Mouse (Mus musculus) adrenal gland, postnatal 4 days (tissue): ENCODE data around the gene Eef2kmt. TPM values are rescaled to one million over a fixed set of nuclear protein-coding genes. Genes with fewer than 3 reads are reported as not detected.
"Not testable (repeated sequence)": the region's sequence is repeated elsewhere in the genome, so short reads cannot be mapped to it uniquely, and the experiment has no call there.

Experiments
- DNase-seq, 2 experiments: peaks; one replicate each; pipeline ENCODE4 v3.0.0; 2021 to 2022; ENCODE audit warnings: low spot score in 2 of 2, mixed read lengths in 2 of 2
- long read RNA-seq, 2 experiments: library from polyadenylated mRNA; stranded (forward); transcript quantifications; one replicate each; pipeline ENCODE4 v2.0.0; 2021
- total RNA-seq, 2 experiments: library from RNA; stranded (reverse); gene quantifications; 2 replicates each; pipeline ENCODE4 v1.2.3; 2021

The Eef2kmt gene
- 10 to 100 TPM; 30.8 to 41.5 TPM for total RNA-seq
- long read RNA-seq, experiment 1, transcript Eef2kmt-201 (8 exons, 2,170 nt): major isoform, 37 of 63 reads
- long read RNA-seq, experiment 1, transcript Eef2kmt-204 (7 exons, 987 nt): minor isoform, 7 of 63 reads
- long read RNA-seq, experiment 1, partial matches to known transcripts: 8 of 63 reads
- long read RNA-seq, experiment 1, other reads (novel, unspliced or antisense): 11 of 63 reads
- long read RNA-seq, experiment 2, transcript Eef2kmt-201 (8 exons, 2,170 nt): major isoform, 37 of 71 reads
- long read RNA-seq, experiment 2, transcript Eef2kmt-204 (7 exons, 987 nt): minor isoform, 10 of 71 reads
- long read RNA-seq, experiment 2, partial matches to known transcripts: 4 of 71 reads
- long read RNA-seq, experiment 2, other reads (novel, unspliced or antisense): 19 of 71 reads

DNA sequence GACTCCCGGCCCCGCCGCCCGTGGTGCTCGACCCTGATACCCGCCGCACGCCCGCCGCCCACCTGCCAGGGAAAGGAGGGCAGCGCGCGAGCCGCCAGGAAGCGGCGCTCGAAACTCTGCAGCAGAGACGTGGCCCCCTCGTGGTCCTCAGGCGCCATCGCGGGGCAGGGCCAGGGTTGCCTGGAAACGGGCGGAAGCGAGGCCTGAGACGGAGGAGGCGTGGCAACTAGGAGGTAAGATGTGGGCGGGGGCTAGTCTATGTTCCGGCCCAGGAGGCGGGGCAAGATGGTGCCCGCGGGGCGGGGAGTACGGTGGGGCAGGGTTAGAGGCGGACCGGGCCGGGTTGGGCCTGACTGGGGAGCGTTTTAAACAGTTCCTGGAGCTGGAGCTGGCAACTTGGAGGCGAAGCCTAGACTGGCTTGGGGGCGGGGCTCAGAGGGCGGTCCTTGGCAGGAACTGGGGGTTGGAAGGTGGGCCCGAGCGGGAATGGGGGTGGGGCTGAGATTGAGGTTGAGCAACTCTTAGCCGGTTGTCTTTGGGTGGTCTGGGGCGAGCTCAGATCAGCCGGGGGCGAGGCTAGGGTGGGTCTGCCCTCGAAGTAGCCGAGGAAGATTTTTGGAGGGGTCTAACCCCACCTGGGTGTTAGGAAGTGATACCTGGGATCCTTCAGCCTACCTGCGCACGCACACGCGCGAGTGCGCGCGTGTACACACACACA, at the start of gene Eef2kmt:
Gene Eef2kmt, minus strand, starts transcription at position 205 of the 718 bp plus-strand sequence.
- peak; percentile 96 to 99 for DNase-seq

DNA sequence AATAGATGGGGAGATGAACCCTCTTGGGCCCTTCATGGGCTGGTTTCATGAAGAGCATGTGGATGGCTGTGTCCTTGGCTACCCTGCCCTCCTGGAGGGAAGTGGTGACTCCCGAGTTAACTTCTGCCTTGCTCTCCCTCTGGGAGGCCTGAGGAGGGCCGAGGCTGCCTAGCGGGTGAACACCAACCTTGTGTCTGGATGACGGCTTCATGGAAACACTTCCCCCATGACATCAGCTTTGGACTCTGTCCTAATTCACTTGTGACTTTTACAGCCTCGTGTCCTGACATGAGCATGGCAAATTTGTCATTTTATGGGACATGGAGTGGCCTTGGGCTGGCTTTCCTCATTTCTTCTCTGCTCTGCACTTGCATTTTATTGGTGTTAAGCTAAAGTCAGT, 39.5 kb upstream of the Eef2kmt start:
- no peak for DNase-seq

DNA sequence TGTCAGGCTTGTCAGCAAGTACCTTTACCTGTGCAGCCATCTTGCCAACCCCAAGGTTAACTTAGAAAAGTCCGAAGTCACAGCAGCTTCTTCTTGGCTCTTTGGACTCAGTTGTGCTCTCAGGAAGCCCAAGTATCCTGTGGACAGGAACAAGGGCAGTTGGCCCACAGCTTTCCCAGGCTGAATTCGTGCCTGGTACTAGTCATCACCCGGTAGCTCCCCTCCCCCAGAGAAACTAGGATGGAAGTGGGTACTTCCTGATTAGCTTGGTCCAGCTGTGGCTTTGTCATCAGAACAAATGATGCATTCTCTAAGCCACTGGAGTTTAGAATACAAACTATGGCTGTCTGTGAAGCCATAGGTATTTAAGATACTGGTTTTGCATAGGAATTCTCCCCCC, 29.6 kb upstream of the Eef2kmt start:
- no peak for DNase-seq

DNA sequence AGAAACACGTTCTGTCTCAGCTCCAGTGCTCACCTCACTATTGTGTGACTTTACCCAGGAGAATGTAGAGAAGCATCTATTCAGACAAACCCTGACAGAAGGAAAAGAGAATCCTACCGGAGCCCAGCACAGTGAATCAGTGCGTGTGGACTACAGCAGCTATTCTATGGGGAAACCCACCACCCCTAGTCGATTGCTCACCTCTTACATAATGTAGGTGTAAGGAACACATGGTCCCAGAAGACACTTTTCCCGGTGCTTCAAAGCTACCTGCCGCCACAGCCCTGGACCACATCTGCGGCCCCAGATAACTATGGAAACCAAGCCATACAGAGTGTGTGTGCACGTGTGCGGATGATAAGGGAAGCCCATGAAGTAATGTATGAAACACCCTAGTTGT, 26.9 kb upstream of the Eef2kmt start:
- DNase-seq: no peak

DNA sequence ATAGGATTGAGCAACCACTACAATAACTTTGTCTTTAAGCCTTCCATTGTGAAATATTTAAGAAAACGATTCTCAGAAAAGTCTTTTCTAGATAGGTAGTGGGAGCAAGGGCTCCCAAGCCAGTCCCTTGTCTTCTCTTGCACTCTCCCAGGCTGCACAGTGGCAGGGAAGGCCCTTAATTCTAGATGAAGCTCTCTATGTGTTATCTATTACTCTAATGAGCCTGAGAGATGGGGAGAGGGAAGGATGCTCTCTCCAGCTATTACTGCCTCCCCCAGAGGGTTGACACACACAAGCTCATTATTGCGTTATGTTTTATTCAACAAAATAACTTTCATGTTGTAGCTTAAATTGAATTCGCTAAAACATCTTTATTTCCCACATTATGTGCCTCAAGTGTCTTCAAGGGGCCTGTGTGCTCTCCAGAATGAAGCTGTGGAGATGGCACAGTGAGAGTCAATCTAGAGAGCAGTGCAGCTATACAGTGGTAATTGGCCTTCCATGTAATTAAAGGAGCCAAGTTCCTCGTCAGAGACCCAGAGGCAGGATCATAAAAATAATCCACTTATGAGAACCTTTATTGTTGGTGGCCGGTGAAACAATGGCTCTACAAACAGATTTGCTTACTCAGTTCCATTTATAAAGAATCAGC, 23.9 kb upstream of the Eef2kmt start:
- DNase-seq: no peak

DNA sequence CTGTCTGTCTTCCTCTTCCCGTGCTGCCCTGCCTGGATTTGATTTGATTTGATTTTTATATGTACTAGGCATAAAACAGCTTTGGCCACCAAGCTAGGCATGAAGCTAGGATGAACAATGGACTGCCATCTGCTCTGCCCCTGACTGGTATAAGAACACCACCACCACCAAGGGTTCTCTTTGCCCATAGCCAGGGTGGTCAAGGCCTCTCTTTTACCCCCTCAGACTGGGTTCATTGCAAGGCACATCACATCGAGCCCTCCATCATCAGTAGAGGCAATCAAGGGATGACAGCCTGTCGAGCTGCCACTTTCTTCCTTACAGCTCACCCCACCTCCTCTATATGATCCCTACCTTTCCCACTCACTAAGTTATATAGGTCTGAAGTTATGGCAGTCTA, 16.6 kb upstream of the Eef2kmt start:
- DNase-seq: no peak

DNA sequence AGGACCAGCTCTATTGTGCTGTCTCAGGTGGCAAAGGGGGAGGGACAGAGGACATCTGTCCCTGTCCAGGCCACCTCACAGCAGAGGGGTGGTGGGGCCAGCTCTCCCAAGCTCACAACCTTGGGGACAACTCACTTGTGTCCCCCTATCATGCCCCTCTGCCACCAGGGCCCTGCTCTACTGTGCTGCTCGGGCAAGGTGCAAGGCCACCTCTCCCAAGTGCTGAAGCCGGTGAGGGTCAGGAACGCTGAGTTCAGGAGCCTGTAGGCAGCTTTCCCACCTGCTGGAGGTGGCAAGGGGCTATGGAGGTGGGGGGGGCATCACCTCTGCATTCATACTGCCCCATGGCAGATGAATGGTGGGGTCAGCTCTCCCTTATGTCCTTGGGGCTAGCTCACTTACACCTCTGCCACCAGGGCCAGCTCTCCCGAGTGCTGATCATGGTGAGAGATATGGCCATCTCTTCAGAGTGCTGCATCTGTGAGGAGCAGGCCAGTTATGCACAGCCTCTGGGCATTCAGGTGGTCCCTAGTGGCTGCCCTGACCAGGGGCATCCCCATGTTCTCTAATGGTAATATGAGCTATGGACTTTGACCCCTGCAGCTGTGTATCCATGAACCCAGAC, 15.7 kb upstream of the Eef2kmt start:
- DNase-seq: no peak

DNA sequence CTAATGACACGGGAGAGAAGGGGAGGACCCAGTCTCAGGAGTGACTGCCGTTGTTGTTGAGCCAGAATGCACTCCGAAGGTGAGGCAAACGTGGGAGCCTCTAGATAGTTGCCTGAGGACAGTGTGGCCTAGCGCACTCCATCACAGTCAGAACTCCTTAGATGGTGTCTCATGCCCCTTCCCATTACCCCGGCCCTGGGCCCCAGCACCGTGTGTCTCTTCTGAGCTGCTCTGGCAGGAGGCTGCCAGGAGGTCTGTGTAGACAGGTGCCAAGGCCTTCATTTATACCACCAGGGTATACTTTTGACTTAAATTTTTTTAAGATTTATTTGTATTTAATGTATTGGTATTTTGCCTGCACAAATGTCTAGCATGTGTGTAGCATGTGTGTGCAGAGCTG, 8.1 kb upstream of the Eef2kmt start:
- no peak for DNase-seq

DNA sequence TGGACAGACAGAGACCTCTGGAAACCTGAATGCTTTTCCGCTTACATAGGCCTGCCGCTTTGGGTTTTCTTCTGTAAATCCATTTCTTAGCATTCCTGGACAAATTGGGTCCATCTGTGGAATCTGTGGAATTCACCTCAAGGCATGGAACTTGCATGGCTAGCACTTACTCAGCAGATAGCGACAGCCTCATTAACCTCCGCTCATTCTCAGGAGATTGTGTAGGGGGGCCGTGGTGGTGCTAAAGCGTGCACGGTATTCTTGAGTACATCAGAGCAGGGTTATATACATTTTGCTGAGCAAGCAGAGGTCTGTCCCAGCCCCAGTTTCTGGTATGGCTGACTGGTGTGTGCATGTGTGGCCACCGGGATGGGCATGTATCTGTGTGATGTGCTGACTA, 7.4 kb upstream of the Eef2kmt start:
- DNase-seq: no peak

DNA sequence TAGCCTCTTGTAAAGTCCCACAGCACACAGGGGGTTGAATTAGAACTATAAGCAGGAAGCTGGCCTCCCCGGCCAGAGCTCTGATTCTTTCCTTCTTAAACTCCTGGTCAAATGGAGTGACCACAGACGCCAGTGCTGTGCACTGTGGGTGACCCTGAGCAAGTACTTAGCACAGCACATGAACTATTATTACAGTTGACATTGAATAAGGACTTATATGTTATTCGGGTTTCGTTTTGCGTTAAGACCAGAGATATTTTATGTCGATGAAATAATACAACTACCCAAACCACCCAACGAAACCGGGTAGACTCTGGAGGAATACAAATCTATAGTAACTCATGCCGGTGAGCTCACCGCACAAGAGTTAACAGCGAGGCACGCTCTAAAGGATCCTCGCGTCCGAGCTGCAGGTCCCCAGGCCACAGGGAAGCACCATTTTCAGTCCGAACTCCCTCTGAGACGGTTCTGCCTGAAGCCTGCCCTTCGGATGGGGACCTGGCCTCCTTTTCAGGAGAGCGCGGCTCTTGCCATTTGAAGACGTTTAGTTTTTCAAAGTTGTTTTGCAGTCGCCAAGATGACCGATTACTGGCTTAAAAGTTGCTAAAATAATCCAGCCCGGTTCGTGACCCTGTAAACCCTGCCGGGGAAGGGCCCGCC, 572 bp downstream of the Eef2kmt start:
- DNase-seq: no peak

DNA sequence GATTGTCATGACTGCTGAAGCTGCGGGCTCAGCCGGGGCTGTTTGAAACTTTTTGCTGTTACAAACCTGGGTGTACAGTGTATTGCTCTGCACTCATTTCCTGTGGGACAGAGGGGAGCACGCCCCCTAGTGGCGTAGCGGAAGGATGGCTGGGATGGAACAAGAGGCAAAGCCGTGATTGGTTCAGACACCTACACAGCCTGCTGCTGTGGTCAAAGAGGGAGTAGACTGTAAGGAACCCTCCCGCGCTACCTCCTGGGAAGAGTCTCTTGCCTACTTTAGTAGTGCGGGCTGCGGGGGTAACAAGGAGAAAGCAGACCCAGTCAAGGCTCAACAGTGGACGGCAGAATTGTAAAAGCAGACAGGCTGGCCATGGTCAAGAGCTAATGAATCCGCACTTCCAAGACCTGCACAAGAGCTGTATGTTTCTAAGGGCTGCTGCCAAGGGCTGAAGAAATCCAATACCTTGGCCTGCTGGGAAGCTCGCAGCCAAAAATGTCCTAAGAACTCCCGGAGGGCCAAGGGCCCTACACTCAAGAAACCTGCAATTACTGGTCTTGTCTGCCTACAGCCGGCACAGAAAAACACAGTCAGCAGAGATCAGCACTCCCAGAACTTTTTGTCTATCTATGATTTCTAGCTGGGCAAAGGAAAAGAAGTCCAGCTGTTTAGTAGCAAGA, 1.3 kb downstream of the Eef2kmt start:
- DNase-seq: peak; percentile 64 to 69

DNA sequence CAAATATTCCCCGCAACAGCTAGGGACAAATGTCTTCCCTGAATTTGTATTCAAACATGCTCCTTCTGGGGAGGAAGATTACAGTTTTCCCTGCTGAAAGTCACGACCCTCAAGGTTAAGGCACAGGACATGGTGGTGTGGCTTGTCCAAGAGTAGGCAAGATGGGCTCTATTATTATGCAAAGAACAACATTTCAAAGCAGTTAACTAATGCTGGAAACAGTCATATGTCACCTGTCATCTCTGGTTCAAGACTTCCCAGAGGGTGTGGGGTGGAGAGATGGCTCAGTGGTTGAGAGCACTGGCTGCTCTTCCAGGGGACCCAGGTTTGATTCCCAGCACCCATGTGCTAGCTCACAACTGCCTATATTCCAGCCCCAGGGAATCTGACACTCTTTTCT, 3.5 kb downstream of the Eef2kmt start:
- no peak for DNase-seq

DNA sequence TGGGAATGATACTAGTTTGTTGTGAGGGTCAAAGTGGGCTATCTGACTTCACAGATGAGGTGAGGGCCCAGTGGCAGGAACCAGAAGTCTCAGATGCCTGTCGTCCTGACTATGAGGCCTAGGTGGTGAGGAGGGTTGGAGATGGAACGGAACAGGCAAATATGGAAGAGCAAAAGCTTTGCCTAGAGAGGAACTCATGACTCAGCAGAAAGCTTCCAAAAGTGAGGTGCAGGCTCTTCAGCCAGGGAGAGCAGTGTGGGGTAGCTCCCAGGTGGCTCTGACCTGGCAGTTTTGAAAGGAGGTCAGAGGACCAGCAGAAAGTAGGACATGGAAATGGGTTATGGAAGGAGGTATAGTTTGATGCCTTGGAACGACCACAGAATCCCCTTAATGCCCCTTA, 4.9 kb downstream of the Eef2kmt start:
- no peak for DNase-seq

DNA sequence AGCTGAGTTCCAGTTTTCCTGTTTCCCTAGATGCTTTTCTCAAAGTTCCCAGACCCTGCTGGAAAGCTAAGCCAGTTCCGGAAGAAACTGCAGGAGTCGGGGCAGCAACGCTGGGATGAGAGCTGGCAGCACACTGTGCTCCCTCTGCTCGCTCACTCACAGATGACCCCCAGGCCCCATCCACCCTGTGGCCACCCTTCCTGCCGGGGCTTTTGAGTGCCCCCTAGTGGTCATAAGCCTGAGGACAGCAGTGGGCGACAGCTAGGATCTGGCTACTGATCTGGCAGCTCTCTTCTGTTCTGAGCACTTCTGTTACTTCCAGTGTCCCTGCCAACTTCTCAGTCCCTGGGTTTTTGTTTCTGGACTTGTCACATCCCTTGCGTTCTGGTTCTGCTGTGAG, 11.4 kb downstream of the Eef2kmt start:
- peak in 1 of 2 experiments; percentile 57 for DNase-seq

DNA sequence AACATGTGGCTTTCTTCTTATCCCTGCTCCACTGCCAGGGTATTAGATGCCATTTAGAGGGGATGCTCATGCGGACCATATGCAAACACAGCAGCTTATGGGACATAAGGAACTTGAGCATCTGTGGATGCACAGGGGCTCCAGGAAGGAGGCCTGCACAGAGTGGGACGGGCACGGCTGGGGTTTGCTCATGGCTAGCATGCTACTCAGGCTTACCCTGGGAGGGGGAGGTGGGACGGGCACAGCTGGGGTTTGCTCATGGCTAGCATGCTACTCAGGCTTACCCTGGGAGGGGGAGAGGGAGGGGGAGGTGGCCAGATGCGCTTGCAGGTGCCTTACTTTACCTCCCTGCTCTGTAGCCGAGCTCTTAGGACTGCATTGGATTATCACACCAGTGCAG, 12.9 kb downstream of the Eef2kmt start:
- no peak for DNase-seq

DNA sequence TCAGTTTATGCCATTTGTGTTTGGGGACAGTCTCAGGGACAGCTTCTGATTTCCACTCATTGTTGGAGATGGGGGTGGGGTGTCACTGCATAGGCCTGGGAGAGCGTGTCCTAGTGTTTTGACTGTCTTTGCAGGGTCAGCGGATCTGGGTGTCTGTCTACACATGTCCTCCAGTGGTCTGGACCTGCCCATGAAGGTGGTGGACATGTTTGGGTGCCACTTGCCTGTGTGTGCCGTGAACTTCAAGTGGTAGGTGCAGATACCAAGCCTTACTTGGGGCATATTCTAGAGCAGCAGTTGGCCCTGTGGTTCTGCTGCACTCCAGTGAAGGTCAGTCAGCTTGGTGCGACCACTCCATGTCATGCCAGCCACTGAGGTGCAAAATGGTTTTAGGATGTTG, 13.4 kb downstream of the Eef2kmt start:
- no peak for DNase-seq

DNA sequence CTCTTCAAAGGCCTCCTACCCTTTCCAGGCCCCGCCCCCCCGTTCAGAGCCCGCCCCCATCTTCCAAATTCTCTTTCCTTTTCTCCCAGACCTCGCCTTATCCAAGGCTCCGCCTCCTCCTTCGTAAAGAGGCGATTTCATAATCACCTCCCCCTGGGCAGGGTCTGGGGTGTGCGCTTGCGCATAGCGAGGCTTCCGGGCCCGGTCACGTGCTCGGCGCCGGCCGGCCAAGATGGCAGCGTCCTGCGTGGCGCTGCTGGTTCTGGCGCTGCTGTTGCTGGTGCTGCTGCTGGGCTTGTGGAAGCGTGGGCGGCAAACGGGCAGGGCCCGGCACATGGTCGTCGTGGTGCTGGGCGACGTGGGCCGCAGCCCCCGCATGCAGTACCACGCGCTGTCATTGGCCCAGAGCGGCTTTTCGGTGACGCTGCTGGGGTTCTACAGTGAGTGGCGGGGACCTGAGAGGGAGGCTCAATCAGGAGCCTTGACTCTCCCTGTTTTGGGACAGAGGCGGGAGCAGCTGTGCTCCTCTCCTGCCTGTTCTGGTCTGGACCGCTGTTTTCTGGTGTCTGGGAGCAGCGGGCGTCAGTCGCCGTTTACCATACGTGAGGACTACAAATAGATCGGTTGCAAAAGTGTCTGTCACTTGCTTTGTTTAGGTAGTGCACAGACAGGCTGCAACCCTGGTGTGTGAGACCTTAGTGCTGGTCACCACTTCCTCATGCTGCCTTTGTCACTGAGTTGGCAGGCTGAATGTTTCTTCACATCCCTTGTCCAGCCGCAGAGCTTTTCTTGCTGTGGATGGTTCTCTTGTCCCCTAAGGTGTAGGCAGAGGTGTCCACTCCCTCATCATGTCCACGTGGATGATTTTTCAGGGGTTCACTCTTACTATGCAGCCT, 22.1 kb downstream of the Eef2kmt start, which contains the start of gene Alg1:
Gene Alg1, plus strand, starts transcription at position 204 of the 896 bp plus-strand sequence.
- peak; percentile 85 to 86 for DNase-seq

DNA sequence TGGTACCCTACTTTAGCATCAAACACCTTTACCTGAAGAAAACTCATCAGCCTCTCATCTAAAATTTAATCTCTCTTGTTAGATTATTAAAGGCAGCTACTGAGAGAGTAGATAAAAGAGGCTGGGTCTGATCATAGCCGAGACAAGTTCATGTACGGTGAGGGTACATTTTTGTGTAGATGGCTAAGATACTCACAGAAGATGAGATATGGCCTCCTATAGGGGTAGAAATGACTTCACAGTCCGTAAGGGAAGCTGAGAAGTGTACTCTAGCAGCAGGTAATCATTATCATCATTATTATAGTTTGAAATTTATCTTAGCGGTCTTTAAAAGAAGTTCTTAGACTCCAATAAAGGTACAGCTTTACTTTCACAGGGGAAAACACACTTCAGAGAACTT, 22.8 kb downstream of the Eef2kmt start:
- no peak for DNase-seq

DNA sequence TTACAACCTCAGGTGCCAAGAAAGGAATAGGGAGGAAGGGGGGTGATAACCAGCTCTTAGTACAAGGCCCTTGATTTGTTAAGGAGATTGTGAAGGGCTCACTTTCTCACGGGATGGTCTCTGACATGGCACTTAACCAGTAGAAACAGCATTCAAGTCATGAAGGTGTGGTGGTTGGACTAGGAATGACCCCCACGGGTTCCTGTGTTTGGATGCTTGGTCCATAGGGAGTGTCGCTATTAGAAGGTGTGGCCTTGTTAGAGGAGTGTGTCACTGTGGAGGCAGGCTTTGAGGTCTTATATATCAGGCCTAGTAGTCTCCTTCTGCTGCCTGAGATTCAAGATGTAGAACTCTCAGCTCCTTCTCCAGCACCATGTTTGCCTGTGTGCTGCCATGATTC, 27.7 kb downstream of the Eef2kmt start:
- not testable (repeated sequence) for DNase-seq
